Mouse (Mus musculus) CH12.LX (cell line): ENCODE results near the gene Vldlr. TPM values are rescaled to one million over a fixed set of nuclear protein-coding genes. Genes with fewer than 3 reads are reported as not detected.

Experiments used
- DNase-seq: peaks from one replicate; pipeline ENCODE4 v3.0.0-alpha.2; 2013; ENCODE audit errors: extremely low read depth
- H3K27ac ChIP-seq: 2 replicates; pipeline ENCODE4 v1.5.1; 2012; ENCODE audit warnings: low read depth, mild to moderate bottlenecking, control low read depth, moderate library complexity; ENCODE audit not compliant: insufficient read depth
- H3K27me3 ChIP-seq: replicated peaks from 2 replicates; pipeline ENCODE3; 2012; ENCODE audit warnings: inconsistent platforms
- H3K36me3 ChIP-seq, 2 experiments: replicated peaks in 1 of 2; 2 replicates each; pipeline versions ENCODE3 to v1.6.1; 2012; ENCODE audit warnings: inconsistent platforms in 1 of 2, low read length in 1 of 2, mild to moderate bottlenecking in 1 of 2, mixed read lengths in 1 of 2, moderate library complexity in 1 of 2; ENCODE audit not compliant: control insufficient read depth in 1 of 2, insufficient read depth in 1 of 2
- H3K4me1 ChIP-seq, 2 experiments: 2 replicates each; pipeline ENCODE4 v1.6.1; 2012; ENCODE audit warnings: inconsistent platforms in 1 of 2, moderate library complexity in 1 of 2; ENCODE audit not compliant: insufficient read depth in 2 of 2, control insufficient read depth in 1 of 2
- H3K4me2 ChIP-seq: 2 replicates; pipeline ENCODE4 v1.6.1; 2012; ENCODE audit warnings: low read depth, mild to moderate bottlenecking, control low read depth; ENCODE audit not compliant: poor library complexity, insufficient read depth, severe bottlenecking
- H3K4me3 ChIP-seq, 3 experiments: fragments of 150-350 bp in 1 of 3; sonication (generic) in 1 of 3; replicated peaks in 1 of 3; 2 replicates each; pipeline versions ENCODE3 to v1.5.1; 2011 to 2012; ENCODE audit warnings: low read depth in 2 of 3, low read length in 2 of 3, mild to moderate bottlenecking in 2 of 3, moderate library complexity in 2 of 3, control low read depth in 1 of 3, improper control_type of control experiment in 1 of 3, inconsistent platforms in 1 of 3, mixed read lengths in 1 of 3; ENCODE audit not compliant: poor library complexity in 1 of 3
- H3K79me2 ChIP-seq: replicated peaks from 2 replicates; pipeline ENCODE4 v1.6.1; 2012; ENCODE audit warnings: mild to moderate bottlenecking, moderate library complexity; ENCODE audit not compliant: control insufficient read depth, poor library complexity, insufficient read depth, severe bottlenecking; ENCODE audit errors: extremely low read depth
- H3K9ac ChIP-seq: 2 replicates; pipeline ENCODE4 v1.6.1; 2012; ENCODE audit warnings: low read depth, mild to moderate bottlenecking, control low read depth, moderate library complexity; ENCODE audit not compliant: insufficient read depth
- H3K9me3 ChIP-seq: replicated peaks from 2 replicates; pipeline ENCODE3; 2012; ENCODE audit warnings: low read length, inconsistent platforms, mixed read lengths
- CHD1 ChIP-seq: IDR thresholded peaks from 2 replicates; pipeline ENCODE4 v1.6.1; 2012; ENCODE audit warnings: low read depth, low read length, improper control_type of control experiment, inconsistent platforms
- CHD2 ChIP-seq: IDR thresholded peaks from 2 replicates; pipeline ENCODE4 v1.6.1; 2011; ENCODE audit warnings: low read length, improper control_type of control experiment
- CTCF ChIP-seq, 2 experiments: IDR thresholded peaks in 1 of 2; conservative IDR thresholded peaks in 1 of 2; 2 replicates each; pipeline ENCODE4 v1.5.1; 2011 to 2012; ENCODE audit warnings: low read depth in 2 of 2, low read length in 2 of 2, improper control_type of control experiment in 1 of 2, inconsistent platforms in 1 of 2, mild to moderate bottlenecking in 1 of 2, moderate library complexity in 1 of 2
- E2F4 ChIP-seq: IDR thresholded peaks from 2 replicates; pipeline ENCODE4 v1.6.1; 2011; ENCODE audit warnings: low read depth, low read length, improper control_type of control experiment; ENCODE audit not compliant: insufficient replicate concordance
- IRF4 ChIP-seq: IDR thresholded peaks from 2 replicates; pipeline ENCODE4 v1.6.1; 2014; ENCODE audit warnings: low read depth, mild to moderate bottlenecking, inconsistent platforms, low read length, improper control_type of control experiment
- JUND ChIP-seq: conservative IDR thresholded peaks from 2 replicates; pipeline ENCODE4 v1.6.1; 2011; ENCODE audit warnings: low read depth, low read length, improper control_type of control experiment
- KAT2A ChIP-seq: IDR thresholded peaks from 2 replicates; pipeline ENCODE4 v1.6.1; 2012; ENCODE audit warnings: low read length, improper control_type of control experiment, inconsistent platforms; ENCODE audit not compliant: insufficient replicate concordance
- MAFK ChIP-seq: IDR thresholded peaks from 2 replicates; pipeline ENCODE4 v1.6.1; 2011; ENCODE audit warnings: low read length, improper control_type of control experiment; ENCODE audit not compliant: insufficient replicate concordance
- MAZ ChIP-seq: IDR thresholded peaks from 2 replicates; pipeline ENCODE4 v1.6.1; 2012; ENCODE audit warnings: low read depth, mild to moderate bottlenecking, inconsistent platforms, low read length, improper control_type of control experiment, moderate library complexity
- MEF2A ChIP-seq: IDR thresholded peaks from 2 replicates; pipeline ENCODE4 v1.6.1; 2014; ENCODE audit warnings: low read depth, mild to moderate bottlenecking, inconsistent platforms, low read length, improper control_type of control experiment, borderline replicate concordance
- MXI1 ChIP-seq: IDR thresholded peaks from 2 replicates; pipeline ENCODE4 v1.6.1; 2011; ENCODE audit warnings: mild to moderate bottlenecking, low read depth, low read length, improper control_type of control experiment
- MYC ChIP-seq: IDR thresholded peaks from 2 replicates; pipeline ENCODE4 v1.6.1; 2011; ENCODE audit warnings: low read depth, mild to moderate bottlenecking, improper control_type of control experiment, low read length
- RAD21 ChIP-seq: IDR thresholded peaks from 2 replicates; pipeline ENCODE4 v1.6.1; 2011; ENCODE audit warnings: low read depth, mild to moderate bottlenecking, low read length, improper control_type of control experiment, moderate library complexity
- SMC3 ChIP-seq: IDR thresholded peaks from 2 replicates; pipeline ENCODE4 v1.6.1; 2011; ENCODE audit warnings: low read depth, low read length, improper control_type of control experiment
- TBP ChIP-seq: conservative IDR thresholded peaks from 2 replicates; pipeline ENCODE4 v1.6.1; 2011; ENCODE audit warnings: low read depth, low read length, improper control_type of control experiment
- TCF12 ChIP-seq: IDR thresholded peaks from 2 replicates; pipeline ENCODE4 v1.6.1; 2014; ENCODE audit warnings: low read depth, mild to moderate bottlenecking, inconsistent platforms, low read length, improper control_type of control experiment
- USF1 ChIP-seq: IDR thresholded peaks from 2 replicates; pipeline ENCODE4 v1.6.1; 2014; ENCODE audit warnings: low read depth, mild to moderate bottlenecking, inconsistent platforms, low read length, improper control_type of control experiment
- dilution Hi-C: fragments of 300-500 bp; cut with MboI; formaldehyde crosslinking; loops from 2 replicates; pipeline ENCODE4 v1.14.3; 2020; ENCODE audit warnings: low sequenced_read_pairs; ENCODE audit not compliant: extremely low pct_unique_long_range_greater_than_20kb, extremely low pct_ligation_motif_present
- in situ Hi-C: fragments of 300-500 bp; cut with MboI; formaldehyde crosslinking; loops from 3 replicates; pipeline ENCODE4 v1.14.3; 2019; ENCODE audit warnings: low sequenced_read_pairs, low pct_ligation_motif_present, low pct_unique_long_range_greater_than_20kb, mixed read lengths
- polyA plus RNA-seq: library from polyadenylated mRNA; unstranded; fragments of >175 nt; gene quantifications from 2 replicates; pipeline ENCODE4 v1.2.1, GENCODE M21; 2012; ENCODE audit warnings: low read depth; ENCODE audit not compliant: insufficient read length
- total RNA-seq, 2 experiments: library from RNA; depleted of rRNA; stranded (reverse); fragments of 300-350 nt in 1 of 2; fragments of >200 nt in 1 of 2; gene quantifications; 2 replicates each; pipeline ENCODE4 v1.2.3; 2012 to 2014

Gene Vldlr
- total and polyA plus RNA-seq, 3 experiments, result not detected

DNA sequence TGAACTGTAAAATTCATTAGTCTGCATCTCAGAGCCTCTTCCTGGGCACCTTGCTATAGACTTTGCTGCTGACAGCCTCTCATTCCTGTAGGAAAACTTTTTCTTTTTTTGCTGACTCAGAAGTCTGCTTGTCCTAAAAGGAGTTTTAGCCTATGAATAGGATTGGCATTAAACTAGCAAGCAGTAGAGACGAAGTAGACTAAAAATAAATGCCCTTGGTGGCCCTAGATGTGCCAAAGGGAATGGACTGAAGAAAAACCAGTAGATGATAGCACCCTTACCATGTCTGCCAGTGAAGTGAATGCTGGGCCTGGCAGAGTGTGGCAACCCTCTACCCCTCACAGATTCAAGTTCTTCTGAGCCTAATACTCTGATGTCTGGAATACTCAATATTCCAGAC is 8.1 kb downstream of the Vldlr start:
- TF ChIP-seq MAFK, result 0 out of 2 replicates have a peak, but pooled peaks have one; percentile 48
- TF ChIP-seq CTCF (conservative IDR thresholded peaks at IDR 0.05 in 1 of 2, IDR thresholded peaks at IDR 0.05 in 1 of 2; ENCODE audit: low read depth in 2 of 2, low read length in 2 of 2), result no peak
- Histone ChIP-seq H3K4me2 (no peak overlapping the region), H3K4me1 (no peaks in the 10 kb centered on the region), H3K4me3 (no peak overlapping the region), H3K27ac (no peak overlapping the region), H3K9ac (no peak overlapping the region), H3K9me3 (no peaks in the 10 kb centered on the region), H3K36me3 (no peaks in the 10 kb centered on the region), H3K27me3 (no peaks in the 10 kb centered on the region), H3K79me2 (no peaks in the 10 kb centered on the region)
- in situ Hi-C loops, result no loop called here
- dilution Hi-C loops, result no loop called here
- no peak for DNase-seq

DNA sequence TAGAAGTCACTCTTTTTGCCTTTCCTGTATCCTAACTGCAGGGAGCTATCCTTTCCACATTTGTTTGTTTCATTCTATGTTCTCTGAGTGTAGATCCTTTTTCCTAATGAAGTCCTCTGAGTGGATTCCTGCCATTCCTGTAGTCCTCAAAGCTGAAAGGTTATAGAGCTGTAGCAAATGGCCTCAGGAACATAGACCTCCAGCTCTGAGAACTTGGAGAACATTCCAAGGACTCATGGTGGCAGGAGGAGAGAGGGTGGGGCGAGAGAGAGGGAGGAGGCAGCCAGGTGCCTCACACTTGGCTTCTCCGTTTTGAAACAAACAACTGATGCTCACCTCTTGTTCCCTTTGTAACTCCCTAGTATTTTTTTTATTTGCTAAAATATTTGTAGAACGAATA is 10.3 kb downstream of the Vldlr start:
- H3K79me2 ChIP-seq, result no peaks in the 10 kb centered on the region
- no peaks in the 10 kb centered on the region for H3K36me3 ChIP-seq
- TF ChIP-seq JUND (no peak), RAD21 (no peak), TCF12 (no peak), CTCF (conservative IDR thresholded peaks at IDR 0.05 in 1 of 2, IDR thresholded peaks at IDR 0.05 in 1 of 2; ENCODE audit: low read depth in 2 of 2, low read length in 2 of 2) (no peak), MXI1 (no peak), SMC3 (no peak), MAZ (no peak), CHD2 (no peak), TBP (no peak), E2F4 (no peak), MEF2A (no peak), CHD1 (no peak), MYC (no peak), IRF4 (no peak), USF1 (no peak), KAT2A (no peak)
- no peak overlapping the region for H3K9ac ChIP-seq
- no peak overlapping the region for H3K4me3 ChIP-seq
- H3K9me3 ChIP-seq, result no peaks in the 10 kb centered on the region
- no peaks in the 10 kb centered on the region for H3K27me3 ChIP-seq
- H3K4me1 ChIP-seq, result no peaks in the 10 kb centered on the region
- no peak overlapping the region for H3K27ac ChIP-seq
- in situ Hi-C loops (no loop called here), dilution Hi-C loops (no loop called here)
- no peak overlapping the region for H3K4me2 ChIP-seq
- DNase-seq, result no peak
